Mouse (Mus musculus) forebrain, embryonic 15.5 days (tissue): ENCODE data around the gene Zfp651. TPM values are rescaled to one million over a fixed set of nuclear protein-coding genes. Genes with fewer than 3 reads are reported as not detected.

ENCODE experiments used
- ATAC-seq: fragments of 200-750 bp; cut with Nextera tagmentation; replicated peaks from 2 replicates; pipeline ENCODE4 v1.8.0; 2017; ENCODE audit warnings: mild to moderate bottlenecking, moderate TSS enrichment, moderate library complexity
- H3K27ac ChIP-seq: fragments of 300-500 bp; sonication (generic); replicated peaks from 2 replicates; pipeline ENCODE4 v1.5.1; 2015; ENCODE audit warnings: mild to moderate bottlenecking, inconsistent platforms
- H3K27me3 ChIP-seq: fragments of 300-500 bp; sonication (generic); 2 replicates; pipeline ENCODE4 v1.6.1; 2015; ENCODE audit warnings: inconsistent platforms
- H3K36me3 ChIP-seq: fragments of 300-500 bp; sonication (generic); 2 replicates; pipeline ENCODE4 v1.6.1; 2015; ENCODE audit warnings: mild to moderate bottlenecking, inconsistent platforms
- H3K4me1 ChIP-seq: fragments of 300-500 bp; sonication (generic); 2 replicates; pipeline ENCODE4 v1.6.1; 2015; ENCODE audit warnings: inconsistent platforms
- H3K4me2 ChIP-seq: fragments of 300-500 bp; sonication (generic); replicated peaks from 2 replicates; pipeline ENCODE4 v1.6.1; 2015; ENCODE audit warnings: mild to moderate bottlenecking, inconsistent platforms
- H3K4me3 ChIP-seq: fragments of 300-500 bp; sonication (generic); 2 replicates; pipeline ENCODE4 v1.5.1; 2015; ENCODE audit warnings: mild to moderate bottlenecking, inconsistent platforms
- H3K9ac ChIP-seq: fragments of 300-500 bp; sonication (generic); replicated peaks from 2 replicates; pipeline ENCODE4 v1.6.1; 2015; ENCODE audit warnings: mild to moderate bottlenecking, inconsistent platforms
- H3K9me3 ChIP-seq: fragments of 300-500 bp; sonication (generic); 2 replicates; pipeline ENCODE4 v1.6.1; 2016; ENCODE audit warnings: inconsistent platforms
- WGBS: fragments of 180-500 bp; shearing (Covaris S2); methylation state at CpG from one replicate; pipeline ENCODE4 v1.1.7; 2015; ENCODE audit warnings: mixed read lengths; 5-methylcytosine and 5-hydroxymethylcytosine counted together
- polyA plus RNA-seq: library from polyadenylated mRNA; unstranded; fragments of >200 nt; fragmentation: Nextera tagmentation; extraction: Ambion mirVana; gene quantifications from 2 replicates; pipeline ENCODE4 v1.2.1, GENCODE M21; 2015

Gene Zfp651
- polyA plus RNA-seq, 1 experiment from 2014 or later: 20.6 TPM

- Histone ChIP-seq H3K4me2 (no peak overlapping the region), H3K9me3 (no peaks in the 10 kb centered on the region), H3K9ac (no peak overlapping the region), H3K4me3 (no peak overlapping the region), H3K36me3 (peaks cover 41% of the 10 kb centered on the region), H3K27ac (no peak overlapping the region), H3K4me1 (peaks cover 15% of the 10 kb centered on the region), H3K27me3 (no peaks in the 10 kb centered on the region)
- no peak for ATAC-seq
- WGBS: 77% methylated on average over 16 of the region's 16 CpGs
Observed at GRCm38 (mm10) chr9:121765166-121765855, 6.2 kb downstream of the Zfp651 start.

GRCm38 (mm10) chr9:121772412-121772811, 13.3 kb downstream of the Zfp651 start:
- no peaks in the 10 kb centered on the region; the same call in 1 of the 2 replicates for H3K4me1 ChIP-seq
- H3K9ac ChIP-seq: no peak overlapping the region
- ATAC-seq: no peak
- H3K36me3 ChIP-seq: peaks cover 7% of the 10 kb centered on the region; the same call in 1 of the 2 replicates
- H3K4me3 ChIP-seq: no peak overlapping the region
- no peaks in the 10 kb centered on the region for H3K9me3 ChIP-seq
- no peak overlapping the region for H3K27ac ChIP-seq
- H3K27me3 ChIP-seq: peaks cover 13% of the 10 kb centered on the region
- WGBS: 81% methylated on average over 5 of the region's 5 CpGs
- no peak overlapping the region for H3K4me2 ChIP-seq

GRCm38 (mm10) chr9:121775951-121776350, 16.8 kb downstream of the Zfp651 start:
- H3K4me1 ChIP-seq: peaks cover 11% of the 10 kb centered on the region
- no peak overlapping the region for H3K27ac ChIP-seq
- H3K27me3 ChIP-seq: peaks cover 38% of the 10 kb centered on the region
- H3K9me3 ChIP-seq: no peaks in the 10 kb centered on the region
- no peak overlapping the region for H3K4me2 ChIP-seq
- 82% methylated on average over 10 of the region's 10 CpGs for WGBS
- no peak overlapping the region for H3K9ac ChIP-seq
- no peaks in the 10 kb centered on the region for H3K36me3 ChIP-seq
- no peak overlapping the region for H3K4me3 ChIP-seq
- no peak for ATAC-seq

- no peak for ATAC-seq
- H3K27ac ChIP-seq: no peak overlapping the region
Observed at GRCm38 (mm10) chr9:121776511-121776910, 17.4 kb downstream of the Zfp651 start.

GRCm38 (mm10) chr9:121777484-121778065, 18.4 kb downstream of the Zfp651 start, which contains the start of gene Klhl40:
TSS of gene Klhl40 (plus strand) at chr9:121777607.
- peaks cover 38% of the 10 kb centered on the region for H3K27me3 ChIP-seq
- H3K4me2 ChIP-seq: peak within 1 kb of the TSS; percentile 70
- ATAC-seq: peak; percentile 53
- H3K36me3 ChIP-seq: no peaks in the 10 kb centered on the region
- H3K9ac ChIP-seq: peak within 1 kb of the TSS; percentile 40
- WGBS: 21% methylated on average over 30 of the region's 30 CpGs
- H3K27ac ChIP-seq: no peak within 1 kb of the TSS
- peak within 1 kb of the TSS; percentile 40 for H3K4me3 ChIP-seq
- peaks cover 11% of the 10 kb centered on the region for H3K4me1 ChIP-seq
- no peaks in the 10 kb centered on the region for H3K9me3 ChIP-seq

More at GRCm38 (mm10) chr9:121776511-121776910, 17.4 kb downstream of the Zfp651 start:
- Histone ChIP-seq H3K4me3 (no peak overlapping the region), H3K4me2 (no peak overlapping the region), H3K27me3 (peaks cover 38% of the 10 kb centered on the region), H3K4me1 (peaks cover 11% of the 10 kb centered on the region), H3K36me3 (no peaks in the 10 kb centered on the region), H3K9me3 (no peaks in the 10 kb centered on the region), H3K9ac (no peak overlapping the region)
- WGBS: 85% methylated on average over 7 of the region's 7 CpGs

- Histone ChIP-seq H3K9ac (peak overlapping the region; percentile 40), H3K4me2 (peak overlapping the region; percentile 70), H3K4me1 (peaks cover 11% of the 10 kb centered on the region), H3K27me3 (peaks cover 38% of the 10 kb centered on the region), H3K27ac (no peak overlapping the region), H3K4me3 (peak overlapping the region; percentile 40), H3K36me3 (no peaks in the 10 kb centered on the region), H3K9me3 (no peaks in the 10 kb centered on the region)
- 15% methylated on average over 54 of the region's 54 CpGs for WGBS
- peak; percentile 59 for ATAC-seq
Observed at GRCm38 (mm10) chr9:121778066-121778624, 19.0 kb downstream of the Zfp651 start.

GRCm38 (mm10) chr9:121784801-121785200, 25.7 kb downstream of the Zfp651 start:
- Histone ChIP-seq H3K27me3 (peaks cover 5% of the 10 kb centered on the region; the same call in 1 of the 2 replicates), H3K9ac (no peak overlapping the region), H3K27ac (no peak overlapping the region), H3K4me2 (no peak overlapping the region), H3K36me3 (no peaks in the 10 kb centered on the region), H3K4me1 (no peaks in the 10 kb centered on the region; the same call in 1 of the 2 replicates), H3K4me3 (no peak overlapping the region), H3K9me3 (no peaks in the 10 kb centered on the region)
- WGBS: 90% methylated on average over 12 of the region's 12 CpGs
- ATAC-seq: no peak

GRCm38 (mm10) chr9:121785261-121785660, 26.1 kb downstream of the Zfp651 start:
- Histone ChIP-seq H3K4me1 (no peaks in the 10 kb centered on the region; the same call in 1 of the 2 replicates), H3K27me3 (peaks cover under 1% of the 10 kb centered on the region; the same call in 1 of the 2 replicates), H3K9me3 (no peaks in the 10 kb centered on the region), H3K4me3 (no peak overlapping the region), H3K4me2 (no peak overlapping the region), H3K9ac (no peak overlapping the region), H3K36me3 (no peaks in the 10 kb centered on the region), H3K27ac (no peak overlapping the region)
- WGBS: 87% methylated on average over 8 of the region's 8 CpGs
- no peak for ATAC-seq

GRCm38 (mm10) chr9:121786359-121786758, 27.2 kb downstream of the Zfp651 start:
- Histone ChIP-seq H3K4me2 (no peak overlapping the region), H3K36me3 (no peaks in the 10 kb centered on the region), H3K9ac (no peak overlapping the region), H3K27me3 (no peaks in the 10 kb centered on the region), H3K9me3 (no peaks in the 10 kb centered on the region), H3K4me1 (no peaks in the 10 kb centered on the region; the same call in 1 of the 2 replicates), H3K4me3 (no peak overlapping the region), H3K27ac (no peak overlapping the region)
- no peak for ATAC-seq
- 78% methylated on average over 2 of the region's 2 CpGs for WGBS

GRCm38 (mm10) chr9:121791206-121791605, 32.1 kb downstream of the Zfp651 start:
- Histone ChIP-seq H3K9ac (no peak overlapping the region), H3K9me3 (no peaks in the 10 kb centered on the region), H3K27me3 (no peaks in the 10 kb centered on the region), H3K4me1 (peaks cover 4% of the 10 kb centered on the region; the same call in 1 of the 2 replicates), H3K27ac (no peak overlapping the region), H3K4me2 (no peak overlapping the region), H3K4me3 (no peak overlapping the region), H3K36me3 (no peaks in the 10 kb centered on the region)
- WGBS: 15% methylated on average over 5 of the region's 5 CpGs
- no peak for ATAC-seq

- ATAC-seq: no peak
- Histone ChIP-seq H3K27ac (no peak within 1 kb of the TSS), H3K4me2 (no peak within 1 kb of the TSS), H3K36me3 (no peaks in the 10 kb centered on the region), H3K4me3 (no peak within 1 kb of the TSS), H3K9ac (no peak within 1 kb of the TSS), H3K4me1 (peaks cover 4% of the 10 kb centered on the region; the same call in 1 of the 2 replicates), H3K9me3 (no peaks in the 10 kb centered on the region), H3K27me3 (no peaks in the 10 kb centered on the region)
- WGBS: 37% methylated on average over 23 of the region's 24 CpGs
Observed at GRCm38 (mm10) chr9:121791757-121792521, 32.8 kb downstream of the Zfp651 start, which contains the start of gene Hhatl. TSS of gene Hhatl (minus strand) at chr9:121792507.
